In genomic region chr7:122789929-122790328, GRCm38 (mm10) we compare ENCODE assay signal across 26 mouse cellular contexts.
A peak's percentile ranks its signal among the peaks of the same experiment; 100 is the strongest.
DNase-seq lines count a peak whose midpoint lies in the region; ATAC-seq and TF ChIP-seq lines count a peak whose summit lies in the region.
"Had no signal": no experiment of that assay in that cellular context is flagged by ENCODE, and none has a peak within 500 bp of the region (broad histone marks: within the 10 kb centered on the region; RNA-seq: fewer than 3 reads in every experiment).

No protein-coding gene starts in this region.

- peak overlapping the region; percentile 23; the same call in 1 of the 2 replicates for H3K4me2 ChIP-seq in liver, embryonic 13.5 days
- H3K4me2 ChIP-seq in liver, embryonic 16.5 days (ENCODE audit: low read depth, low read length), result no peak overlapping the region
- no peak overlapping the region for H3K4me2 ChIP-seq in midbrain, postnatal 0 days (ENCODE audit: low read depth, low read length, poor library complexity, severe bottlenecking)
- H3K4me2 ChIP-seq: embryonic facial prominence, embryonic 13.5 days; forebrain, embryonic 12.5 days; forebrain, embryonic 15.5 days; heart, embryonic 13.5 days; hindbrain, embryonic 13.5 days had no signal

- no peaks in the 10 kb centered on the region for H3K4me1 ChIP-seq in liver, embryonic 13.5 days (replicated peaks)
- no peaks in the 10 kb centered on the region for H3K4me1 ChIP-seq in liver, embryonic 16.5 days (ENCODE audit: control insufficient read depth, low read depth, low read length)
- H3K4me1 ChIP-seq in midbrain, postnatal 0 days (ENCODE audit: insufficient read depth, low read length), result no peaks in the 10 kb centered on the region
- H3K4me1 ChIP-seq: embryonic facial prominence, embryonic 10.5 days; embryonic facial prominence, embryonic 13.5 days; forebrain, embryonic 12.5 days; heart, embryonic 13.5 days; hindbrain, embryonic 10.5 days; hindbrain, embryonic 13.5 days had no signal

- intact Hi-C loops in heart, postnatal 25 days (cut with DNase I), result no loop called here

- peak; percentile 31 for DNase-seq in heart, adult 11 months
- no peak for DNase-seq in heart, postnatal 25 days (ENCODE audit: low spot score)
- DNase-seq in liver, result peak; percentile 42
- peak; percentile 18 for DNase-seq in liver, embryonic 13.5 days
- no peak for DNase-seq in midbrain, postnatal 0 days (ENCODE audit: low spot score)
- no peak for DNase-seq in cerebellum, postnatal 14 days
- DNase-seq in layer of hippocampus, adult 9-10 months (ENCODE audit: low spot score), result no peak
- DNase-seq: adrenal gland, postnatal 10 days; adrenal gland, postnatal 36 days; cerebellum, adult 18-20 months; cerebellum, adult 9-10 months; cerebellum, postnatal 25 days; embryo, embryonic 11 days; gastrocnemius, postnatal 25 days; heart, adult 2 months; heart, postnatal 36 days had no signal

- no peaks in the 10 kb centered on the region for H3K27me3 ChIP-seq in liver, embryonic 13.5 days
- H3K27me3 ChIP-seq in liver, embryonic 16.5 days (ENCODE audit: control insufficient read depth, insufficient read depth, low read depth, low read length), result no peaks in the 10 kb centered on the region
- H3K27me3 ChIP-seq in midbrain, postnatal 0 days (ENCODE audit: insufficient read depth, low read length), result no peaks in the 10 kb centered on the region
- H3K27me3 ChIP-seq: embryonic facial prominence, embryonic 13.5 days; forebrain, embryonic 12.5 days; forebrain, embryonic 15.5 days; heart, embryonic 13.5 days; hindbrain, embryonic 13.5 days had no signal

- no peak overlapping the region for H3K9ac ChIP-seq in liver, embryonic 13.5 days
- no peak overlapping the region for H3K9ac ChIP-seq in liver, embryonic 16.5 days (ENCODE audit: low read depth, low read length)
- no peak overlapping the region for H3K9ac ChIP-seq in midbrain, postnatal 0 days (replicated peaks; ENCODE audit: low read length, poor library complexity, severe bottlenecking)
- H3K9ac ChIP-seq: embryonic facial prominence, embryonic 13.5 days; forebrain, embryonic 12.5 days; forebrain, embryonic 15.5 days; heart, embryonic 13.5 days; hindbrain, embryonic 13.5 days had no signal

- 58% methylated on average over 7 of the region's 7 CpGs for WGBS in liver, embryonic 13.5 days (ENCODE audit: insufficient replicate concordance)
- WGBS in liver, embryonic 16.5 days (ENCODE audit: insufficient replicate concordance), result 65% methylated on average over 7 of the region's 7 CpGs
- 91% methylated on average over 7 of the region's 7 CpGs for WGBS in midbrain, postnatal 0 days

- TF ChIP-seq CTCF in midbrain, postnatal 0 days (IDR thresholded peaks at IDR 0.05), result no peak

- peak overlapping the region; percentile 43 for H3K27ac ChIP-seq in liver, embryonic 13.5 days
- no peak overlapping the region for H3K27ac ChIP-seq in liver, embryonic 16.5 days (ENCODE audit: low read length)
- H3K27ac ChIP-seq in midbrain, postnatal 0 days (ENCODE audit: low read depth, low read length), result no peak overlapping the region
- H3K27ac ChIP-seq: embryonic facial prominence, embryonic 10.5 days; embryonic facial prominence, embryonic 13.5 days; forebrain, embryonic 12.5 days; forebrain, embryonic 15.5 days; heart, adult 2 months; heart, embryonic 13.5 days; hindbrain, embryonic 10.5 days; hindbrain, embryonic 13.5 days had no signal

- peak; percentile 94 for ATAC-seq in liver, embryonic 13.5 days (ENCODE audit: low read depth)
- peak; percentile 89 for ATAC-seq in liver, embryonic 16.5 days (ENCODE audit: low read depth)
- ATAC-seq in midbrain, postnatal 0 days (ENCODE audit: low FRiP score), result no peak
- ATAC-seq: forebrain, embryonic 15.5 days; hindbrain, embryonic 16.5 days had no signal

- no peaks in the 10 kb centered on the region for H3K9me3 ChIP-seq in liver, embryonic 13.5 days (replicated peaks)
- H3K9me3 ChIP-seq in liver, embryonic 16.5 days (replicated peaks; ENCODE audit: control insufficient read depth, low read length), result no peaks in the 10 kb centered on the region
- no peaks in the 10 kb centered on the region for H3K9me3 ChIP-seq in midbrain, postnatal 0 days (ENCODE audit: low read length)
- H3K9me3 ChIP-seq: embryonic facial prominence, embryonic 10.5 days; embryonic facial prominence, embryonic 13.5 days; forebrain, embryonic 12.5 days; forebrain, embryonic 15.5 days; heart, embryonic 13.5 days; hindbrain, embryonic 10.5 days; hindbrain, embryonic 13.5 days had no signal

- H3K36me3 ChIP-seq in liver, embryonic 13.5 days, result no peaks in the 10 kb centered on the region
- no peaks in the 10 kb centered on the region for H3K36me3 ChIP-seq in liver, embryonic 16.5 days (ENCODE audit: control insufficient read depth, insufficient read depth)
- H3K36me3 ChIP-seq in midbrain, postnatal 0 days (ENCODE audit: insufficient read depth, low read length), result no peaks in the 10 kb centered on the region
- H3K36me3 ChIP-seq: embryonic facial prominence, embryonic 10.5 days; embryonic facial prominence, embryonic 13.5 days; forebrain, embryonic 12.5 days; forebrain, embryonic 15.5 days; heart, embryonic 13.5 days; hindbrain, embryonic 10.5 days; hindbrain, embryonic 13.5 days had no signal

- H3K4me3 ChIP-seq in liver, embryonic 13.5 days (replicated peaks), result no peak overlapping the region
- no peak overlapping the region for H3K4me3 ChIP-seq in liver, embryonic 16.5 days (ENCODE audit: low read depth, low read length)
- no peak overlapping the region for H3K4me3 ChIP-seq in midbrain, postnatal 0 days (ENCODE audit: low read depth, low read length)
- H3K4me3 ChIP-seq: embryonic facial prominence, embryonic 10.5 days; embryonic facial prominence, embryonic 13.5 days; erythroblast, embryonic 14.5 days; forebrain, embryonic 12.5 days; forebrain, embryonic 15.5 days; heart, adult 2 months; heart, embryonic 13.5 days; hindbrain, embryonic 10.5 days; hindbrain, embryonic 13.5 days had no signal

Comparison
In these comparisons a context has a peak if more than half of its experiments do, and no peak if none do; other contexts are left out.
1. DNase-seq: peak in heart, adult 11 months (single experiment), liver (single experiment) and liver, embryonic 13.5 days (single experiment); none in heart, postnatal 25 days (single experiment), midbrain, postnatal 0 days (single experiment), cerebellum, postnatal 14 days (0 of 2) and layer of hippocampus, adult 9-10 months (single experiment).